Mouse (Mus musculus): ENCODE measurements around the gene Dstn. TPM values are rescaled to one million over a fixed set of nuclear protein-coding genes. Genes with fewer than 3 reads are reported as not detected.

The Dstn gene
- polyA plus RNA-seq, 1 experiment from 2014 or later, result 396 TPM

DNA sequence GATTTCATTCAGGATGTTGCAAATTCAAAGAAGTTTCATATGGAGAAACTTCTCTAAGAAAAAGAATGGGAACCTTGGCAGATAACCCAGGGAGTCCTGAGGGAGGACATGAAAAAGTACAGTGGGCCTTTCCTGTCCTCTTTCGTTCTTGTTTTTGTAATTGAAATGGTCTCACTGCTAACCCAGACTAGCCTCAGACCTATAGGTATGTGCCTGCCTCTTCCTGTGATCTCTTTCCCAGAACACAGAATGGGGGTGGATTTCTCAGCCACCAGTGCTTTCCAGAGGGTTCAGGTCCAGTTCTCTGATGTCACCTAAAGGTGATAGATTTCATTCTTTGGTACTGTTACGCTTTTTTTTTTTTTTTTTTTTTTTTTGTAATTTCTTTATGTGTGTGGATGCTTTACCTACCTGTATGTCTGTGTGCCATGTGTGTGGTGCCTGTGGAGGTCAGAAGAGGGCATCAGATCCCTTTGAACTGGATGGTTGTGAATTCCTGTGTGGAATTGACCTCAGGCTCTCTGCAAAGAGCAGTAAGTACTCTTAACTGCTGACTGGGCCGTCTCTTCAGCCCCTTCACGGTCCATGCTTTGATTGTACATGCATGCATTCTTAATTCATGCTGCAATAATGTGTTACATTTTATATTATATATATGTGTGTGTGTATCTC lies 3.8 kb downstream of the Dstn start:
- 45% methylated on average over 3 of the region's 4 CpGs for WGBS
- H3K9me3 ChIP-seq, result no peaks in the 10 kb centered on the region
- ATAC-seq, result no peak
- H3K27ac ChIP-seq, result no peak overlapping the region
- H3K27me3 ChIP-seq, result no peaks in the 10 kb centered on the region
- H3K36me3 ChIP-seq, result no peaks in the 10 kb centered on the region
- H3K4me3 ChIP-seq (replicated peaks), result no peak overlapping the region
- H3K4me2 ChIP-seq (replicated peaks), result no peak overlapping the region
- H3K4me1 ChIP-seq (replicated peaks), result peaks cover 54% of the 10 kb centered on the region
- H3K9ac ChIP-seq (replicated peaks), result no peak overlapping the region

DNA sequence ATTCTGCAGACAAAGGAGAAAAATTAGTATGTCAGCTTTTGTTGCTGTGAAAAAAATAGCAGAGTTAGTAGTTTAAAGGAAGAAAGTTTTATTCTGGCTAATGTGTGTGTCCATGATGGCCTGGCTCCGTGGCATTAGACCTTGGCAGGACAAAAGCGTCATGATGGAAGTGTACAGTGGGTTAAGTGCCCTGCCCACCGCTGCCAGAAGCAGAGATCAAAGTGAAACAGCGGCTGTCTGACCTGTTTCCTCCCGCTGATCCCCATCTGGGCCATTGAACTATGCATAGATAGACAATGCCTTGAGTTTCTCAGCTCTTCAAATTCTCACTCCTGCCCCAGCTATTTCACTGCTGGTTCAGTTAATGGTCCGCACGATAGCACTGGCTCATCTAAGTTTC lies 9.0 kb downstream of the Dstn start:
- Histone ChIP-seq H3K9ac (replicated peaks) (no peak overlapping the region), H3K27ac (no peak overlapping the region), H3K9me3 (no peaks in the 10 kb centered on the region), H3K27me3 (no peaks in the 10 kb centered on the region), H3K4me2 (replicated peaks) (no peak overlapping the region), H3K36me3 (no peaks in the 10 kb centered on the region), H3K4me3 (replicated peaks) (no peak overlapping the region), H3K4me1 (replicated peaks) (peaks cover 24% of the 10 kb centered on the region)
- WGBS, result 68% methylated on average over 7 of the region's 7 CpGs
- no peak for ATAC-seq

DNA sequence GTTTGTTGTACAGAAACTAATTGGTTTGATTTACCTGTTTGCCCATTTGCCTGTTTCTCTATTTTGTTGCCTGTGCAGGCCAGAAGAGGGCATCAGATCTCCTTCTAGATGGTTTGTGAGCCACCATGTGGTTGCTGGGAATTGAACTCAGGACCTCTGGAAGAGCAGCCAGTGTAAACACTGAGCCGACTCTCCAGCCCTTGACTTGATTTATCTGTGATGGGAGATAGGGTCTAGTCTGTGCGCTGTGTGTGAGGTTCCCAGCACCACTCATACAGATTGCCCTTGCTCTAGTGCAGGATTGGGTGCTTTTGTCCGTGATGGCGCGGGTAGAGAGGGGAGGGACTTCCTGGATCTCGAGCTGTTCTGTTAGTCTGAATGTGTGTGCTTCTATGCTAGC lies 10.7 kb downstream of the Dstn start:
- no peak for ATAC-seq
- H3K27me3 ChIP-seq, result no peaks in the 10 kb centered on the region
- peaks cover 22% of the 10 kb centered on the region for H3K4me1 ChIP-seq (replicated peaks)
- H3K4me2 ChIP-seq (replicated peaks), result no peak overlapping the region
- no peak overlapping the region for H3K9ac ChIP-seq (replicated peaks)
- H3K9me3 ChIP-seq, result no peaks in the 10 kb centered on the region
- H3K27ac ChIP-seq, result no peak overlapping the region; the same call in 1 of the 2 replicates
- no peak overlapping the region for H3K4me3 ChIP-seq (replicated peaks)
- 97% methylated on average over 6 of the region's 6 CpGs for WGBS
- no peaks in the 10 kb centered on the region for H3K36me3 ChIP-seq

DNA sequence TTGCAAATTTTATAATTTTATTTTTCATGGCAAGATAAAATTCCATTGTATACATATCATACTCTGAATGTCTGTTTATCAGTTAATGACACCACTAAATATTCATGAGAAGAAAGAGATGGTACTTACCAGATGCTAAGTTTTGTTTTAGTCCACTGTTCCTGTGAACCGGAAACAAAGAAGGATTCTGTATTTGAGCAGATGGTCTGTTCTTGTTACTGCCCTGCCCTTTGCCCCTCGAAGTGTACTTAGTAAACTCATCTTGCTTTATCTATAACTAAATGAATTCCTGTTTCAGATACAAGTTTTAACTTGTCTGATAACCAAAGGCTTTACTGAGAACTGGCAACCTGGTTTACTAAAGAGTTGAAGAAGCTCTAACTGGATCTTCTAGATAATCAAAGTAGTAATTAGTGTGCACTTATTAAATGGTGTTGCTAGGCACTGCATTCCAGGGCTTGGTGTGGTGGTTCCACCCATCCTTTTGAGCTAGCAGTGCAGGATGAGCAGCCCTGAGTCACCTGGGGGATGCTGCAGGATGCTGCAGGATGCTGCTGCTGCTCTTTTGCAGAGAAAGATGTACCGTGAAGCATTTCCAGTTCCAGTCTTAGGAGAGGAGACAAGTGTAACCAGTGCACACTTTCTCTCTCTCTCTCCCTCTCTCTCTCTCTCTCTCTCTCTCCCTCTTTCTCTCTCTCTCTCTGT lies 14.6 kb downstream of the Dstn start:
- 0 out of 2 replicates have a peak, but pooled peaks have one; percentile 17 for ATAC-seq
- no peak overlapping the region for H3K4me2 ChIP-seq (replicated peaks)
- H3K27me3 ChIP-seq, result no peaks in the 10 kb centered on the region
- no peak overlapping the region for H3K27ac ChIP-seq
- peaks cover 17% of the 10 kb centered on the region; the same call in 1 of the 2 replicates for H3K4me1 ChIP-seq (replicated peaks)
- no peaks in the 10 kb centered on the region for H3K9me3 ChIP-seq
- no peaks in the 10 kb centered on the region for H3K36me3 ChIP-seq
- no peak overlapping the region for H3K4me3 ChIP-seq (replicated peaks)
- 67% methylated on average over 3 of the region's 3 CpGs for WGBS
- H3K9ac ChIP-seq (replicated peaks), result no peak overlapping the region

DNA sequence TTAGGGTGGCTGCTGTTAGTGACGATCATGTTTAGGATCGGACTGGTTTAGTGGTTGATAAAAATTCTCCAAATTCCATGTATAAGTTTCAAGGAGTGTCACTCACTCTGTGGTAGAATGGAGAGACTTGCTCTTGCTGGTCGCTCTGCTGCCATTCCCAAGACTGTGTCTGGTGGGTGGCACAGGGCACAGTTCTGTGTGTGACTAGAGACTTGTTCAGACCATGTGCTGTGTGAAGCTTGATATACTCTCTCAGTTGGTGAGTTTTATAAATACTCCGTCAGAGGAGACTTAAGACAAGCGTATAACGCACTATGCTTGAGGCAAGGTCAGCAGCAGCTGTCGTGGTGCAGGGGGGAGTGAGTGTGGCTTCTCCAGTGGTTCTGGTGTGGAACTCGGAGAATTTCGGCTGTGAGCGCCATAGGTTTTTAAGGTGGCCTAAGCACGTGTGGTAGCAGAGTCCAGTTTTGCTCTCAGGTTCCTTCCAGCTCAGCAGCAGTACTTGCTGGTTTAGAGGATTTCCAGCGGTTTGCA lies 17.3 kb downstream of the Dstn start:
- Histone ChIP-seq H3K27ac (no peak overlapping the region), H3K9me3 (no peaks in the 10 kb centered on the region), H3K4me1 (replicated peaks) (peaks cover 17% of the 10 kb centered on the region; the same call in 1 of the 2 replicates), H3K4me3 (replicated peaks) (no peak overlapping the region), H3K36me3 (no peaks in the 10 kb centered on the region), H3K4me2 (replicated peaks) (no peak overlapping the region), H3K9ac (replicated peaks) (no peak overlapping the region), H3K27me3 (no peaks in the 10 kb centered on the region)
- ATAC-seq, result no peak
- 87% methylated on average over 12 of the region's 12 CpGs for WGBS

DNA sequence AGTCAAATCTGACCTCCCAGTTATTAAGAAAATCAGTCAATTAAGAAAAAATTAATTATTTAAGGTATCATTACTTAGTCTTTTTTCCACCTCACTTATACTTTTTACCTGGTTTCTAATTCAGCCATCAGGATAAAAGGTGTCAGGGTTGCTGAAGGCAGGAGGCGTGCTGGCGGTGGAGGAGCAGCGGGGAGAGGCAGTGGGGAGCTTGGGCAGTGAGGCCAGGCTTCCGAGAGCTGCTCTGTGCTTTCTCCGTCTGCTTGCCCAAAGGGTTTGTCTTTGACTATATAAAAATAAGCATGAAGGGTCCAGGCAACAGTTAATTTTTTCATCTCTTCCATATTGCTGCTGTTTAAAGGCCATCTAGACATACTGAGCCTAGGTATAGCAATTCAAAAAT lies 18.4 kb downstream of the Dstn start:
- H3K36me3 ChIP-seq, result peaks cover 2% of the 10 kb centered on the region
- no peak for ATAC-seq
- H3K4me1 ChIP-seq (replicated peaks), result peaks cover 17% of the 10 kb centered on the region; the same call in 1 of the 2 replicates
- no peak overlapping the region for H3K4me2 ChIP-seq (replicated peaks)
- no peak overlapping the region for H3K27ac ChIP-seq
- H3K27me3 ChIP-seq, result no peaks in the 10 kb centered on the region
- no peak overlapping the region for H3K9ac ChIP-seq (replicated peaks)
- no peaks in the 10 kb centered on the region for H3K9me3 ChIP-seq
- H3K4me3 ChIP-seq (replicated peaks), result no peak overlapping the region
- WGBS, result 87% methylated on average over 5 of the region's 5 CpGs

DNA sequence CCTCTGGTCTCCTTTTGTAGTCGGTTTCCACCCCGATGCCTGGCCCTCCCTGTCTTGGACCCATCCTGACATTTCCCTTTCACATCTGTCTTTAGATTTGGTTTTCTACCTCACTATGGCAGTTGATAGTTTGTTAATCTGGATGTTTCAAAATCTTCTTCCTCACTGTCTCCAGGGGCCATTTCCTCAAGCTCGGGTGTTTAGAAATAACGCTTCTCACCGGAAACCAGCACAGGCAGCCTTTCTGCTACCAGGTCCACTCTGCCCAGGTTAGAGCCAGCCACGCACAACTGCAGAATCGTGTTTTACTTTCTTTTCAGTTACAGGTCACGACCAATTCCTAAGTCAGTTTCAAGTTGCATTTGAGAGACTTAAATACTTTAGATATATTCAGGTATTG lies 19.3 kb downstream of the Dstn start:
- 88% methylated on average over 8 of the region's 8 CpGs for WGBS
- ATAC-seq, result no peak
- H3K27me3 ChIP-seq, result no peaks in the 10 kb centered on the region
- H3K4me2 ChIP-seq (replicated peaks), result no peak overlapping the region
- peaks cover 10% of the 10 kb centered on the region for H3K36me3 ChIP-seq
- H3K4me3 ChIP-seq (replicated peaks), result no peak overlapping the region
- peaks cover 15% of the 10 kb centered on the region; the same call in 1 of the 2 replicates for H3K4me1 ChIP-seq (replicated peaks)
- H3K9me3 ChIP-seq, result no peaks in the 10 kb centered on the region
- no peak overlapping the region for H3K9ac ChIP-seq (replicated peaks)
- no peak overlapping the region for H3K27ac ChIP-seq

DNA sequence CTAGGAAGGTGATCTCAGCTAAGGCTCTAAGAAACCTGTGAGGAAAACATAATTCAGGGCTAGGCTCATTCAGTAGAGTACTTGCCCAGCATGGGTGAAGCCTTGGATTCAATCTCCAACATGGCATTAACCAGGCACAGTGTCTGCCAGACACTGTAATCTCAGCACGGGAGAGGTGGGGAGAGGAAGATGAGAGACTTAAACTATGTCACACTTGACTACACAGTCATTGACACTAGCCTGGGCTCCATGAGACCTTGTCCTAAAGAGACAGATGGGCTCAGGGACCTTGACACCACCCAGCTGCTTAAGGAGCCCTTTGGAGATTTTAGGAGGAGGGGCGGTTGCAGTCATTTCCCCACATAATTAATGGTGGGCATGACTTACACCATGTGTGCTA lies 22.7 kb downstream of the Dstn start:
- no peaks in the 10 kb centered on the region for H3K9me3 ChIP-seq

DNA sequence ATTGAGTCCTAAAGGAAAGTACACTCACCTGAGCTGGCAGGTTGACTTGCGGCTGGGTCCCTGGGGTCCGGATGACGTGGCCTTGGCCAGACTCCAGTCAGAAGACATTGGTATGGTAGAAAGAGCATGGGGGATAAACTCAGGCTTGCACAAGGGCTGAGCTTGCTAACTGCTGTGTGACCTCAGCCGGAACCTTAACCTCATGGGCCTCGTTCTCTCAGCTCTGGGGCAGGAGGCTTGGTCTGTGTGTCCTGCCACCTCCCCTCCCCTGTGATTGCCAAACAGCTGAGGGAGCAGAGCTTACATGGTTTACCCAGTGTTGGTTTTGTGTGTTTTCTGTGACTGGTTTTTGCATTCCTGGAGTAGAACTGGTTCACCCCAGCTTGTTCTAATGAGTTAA lies 25.3 kb downstream of the Dstn start:
- no peak overlapping the region for H3K4me3 ChIP-seq (replicated peaks)
- no peak overlapping the region for H3K27ac ChIP-seq
- 89% methylated on average over 5 of the region's 5 CpGs for WGBS
- no peaks in the 10 kb centered on the region for H3K27me3 ChIP-seq
- no peak overlapping the region for H3K9ac ChIP-seq (replicated peaks)
- no peak overlapping the region for H3K4me2 ChIP-seq (replicated peaks)
- no peak for ATAC-seq
- peaks cover 65% of the 10 kb centered on the region for H3K36me3 ChIP-seq
- no peaks in the 10 kb centered on the region for H3K4me1 ChIP-seq (replicated peaks)
- no peaks in the 10 kb centered on the region for H3K9me3 ChIP-seq

More for the DNA sequence above, 22.7 kb downstream of the Dstn start:
- no peak for ATAC-seq
- Histone ChIP-seq H3K27me3 (no peaks in the 10 kb centered on the region), H3K9ac (replicated peaks) (no peak overlapping the region), H3K36me3 (peaks cover 41% of the 10 kb centered on the region), H3K4me1 (replicated peaks) (no peaks in the 10 kb centered on the region), H3K4me3 (replicated peaks) (no peak overlapping the region), H3K4me2 (replicated peaks) (no peak overlapping the region), H3K27ac (no peak overlapping the region)
- 58% methylated on average over 2 of the region's 2 CpGs for WGBS

DNA sequence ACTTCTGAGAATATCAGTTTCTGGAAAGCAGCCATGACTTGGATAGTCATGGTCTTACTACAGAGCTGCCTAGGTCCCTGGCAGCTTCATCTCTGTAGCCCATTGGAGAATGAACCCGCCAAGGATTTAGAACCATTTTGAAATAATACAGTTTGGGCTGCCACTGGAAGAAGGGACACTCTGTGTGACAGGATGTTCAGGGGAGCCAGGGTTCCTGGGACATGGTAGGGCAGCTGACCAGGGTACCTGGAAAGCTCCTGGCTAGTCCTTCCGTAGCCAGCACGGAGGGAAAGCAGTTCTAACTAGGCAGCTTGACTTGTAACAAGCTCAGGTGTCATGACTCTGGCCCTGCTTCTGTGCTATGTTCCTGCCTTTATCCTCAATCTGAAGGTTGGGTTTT lies 29.7 kb downstream of the Dstn start:
- H3K4me2 ChIP-seq (replicated peaks), result no peak overlapping the region
- no peak overlapping the region for H3K27ac ChIP-seq
- ATAC-seq, result no peak
- WGBS, result 99% methylated on average over 3 of the region's 3 CpGs
- no peaks in the 10 kb centered on the region for H3K4me1 ChIP-seq (replicated peaks)
- no peak overlapping the region for H3K4me3 ChIP-seq (replicated peaks)
- H3K9ac ChIP-seq (replicated peaks), result no peak overlapping the region
- no peaks in the 10 kb centered on the region for H3K9me3 ChIP-seq
- H3K27me3 ChIP-seq, result no peaks in the 10 kb centered on the region
- peaks cover 95% of the 10 kb centered on the region for H3K36me3 ChIP-seq

DNA sequence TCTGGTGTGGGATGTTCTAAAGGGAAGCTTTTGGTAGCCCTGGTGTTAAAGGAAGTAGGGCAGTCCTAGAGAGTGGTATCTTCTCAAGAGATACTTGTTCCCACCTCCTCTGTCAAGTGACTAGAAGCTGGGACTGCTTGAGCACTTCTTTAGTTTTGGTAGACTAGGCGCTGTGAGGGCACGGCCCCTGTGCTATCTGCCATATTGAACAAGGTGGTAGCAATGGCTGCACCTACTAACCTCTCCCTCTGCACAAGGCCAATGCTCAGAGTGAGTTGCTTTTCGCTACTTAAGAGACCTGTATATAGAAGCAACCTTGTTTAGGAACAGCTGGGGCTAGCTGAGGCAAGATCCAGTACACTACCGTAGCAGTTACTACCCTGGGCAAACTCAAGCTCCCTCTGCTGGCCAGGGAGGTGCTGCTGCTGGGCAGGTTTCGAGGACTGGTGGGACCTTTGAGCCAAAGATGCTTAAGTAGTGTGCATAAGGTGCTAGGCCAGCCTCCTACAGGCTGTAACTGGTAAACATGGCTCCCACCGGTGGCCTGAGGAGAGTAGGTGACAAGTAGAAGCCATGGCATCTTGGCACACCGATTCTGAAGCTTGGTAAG lies 30.5 kb downstream of the Dstn start:
- WGBS, result 92% methylated on average over 7 of the region's 7 CpGs
- Histone ChIP-seq H3K9ac (replicated peaks) (no peak overlapping the region), H3K27me3 (no peaks in the 10 kb centered on the region), H3K36me3 (peaks cover 93% of the 10 kb centered on the region), H3K4me1 (replicated peaks) (no peaks in the 10 kb centered on the region), H3K27ac (no peak overlapping the region), H3K4me2 (replicated peaks) (no peak overlapping the region), H3K4me3 (replicated peaks) (no peak overlapping the region), H3K9me3 (no peaks in the 10 kb centered on the region)
- peak; percentile 21; the same call in 1 of the 2 replicates for ATAC-seq

DNA sequence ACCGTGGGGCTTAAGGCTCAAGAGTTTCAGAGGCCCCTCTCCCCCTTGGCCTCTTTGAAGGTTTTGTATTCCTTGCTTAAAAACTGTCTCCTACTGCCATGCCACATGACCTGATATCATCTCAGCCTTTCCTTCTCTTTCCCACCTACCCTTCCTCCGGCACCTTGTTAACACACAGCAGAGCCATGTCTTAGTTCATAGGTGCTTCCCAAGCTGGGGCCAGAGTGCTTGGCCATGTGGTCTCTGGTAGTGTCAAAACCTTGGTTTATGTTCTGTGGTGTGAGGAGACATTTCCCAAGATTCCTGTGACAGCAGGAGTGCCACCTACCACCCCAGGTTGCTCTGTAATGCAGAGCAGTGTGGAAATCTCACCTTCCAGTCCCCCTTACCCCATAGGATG lies 31.3 kb downstream of the Dstn start:
- no peak overlapping the region for H3K4me2 ChIP-seq (replicated peaks)
- H3K27ac ChIP-seq, result no peak overlapping the region
- no peaks in the 10 kb centered on the region for H3K4me1 ChIP-seq (replicated peaks)
- H3K4me3 ChIP-seq (replicated peaks), result no peak overlapping the region
- 88% methylated on average over 2 of the region's 2 CpGs for WGBS
- no peak for ATAC-seq
- H3K9me3 ChIP-seq, result no peaks in the 10 kb centered on the region
- peaks cover 92% of the 10 kb centered on the region for H3K36me3 ChIP-seq
- H3K9ac ChIP-seq (replicated peaks), result no peak overlapping the region
- no peaks in the 10 kb centered on the region for H3K27me3 ChIP-seq

All from midbrain, embryonic 13.5 days (tissue).